Comparison of ENCODE assay signal across 8 mouse cellular contexts in genomic region chr19:46036477-46037242, GRCm38 (mm10). TPM values are rescaled to one million over a fixed set of nuclear protein-coding genes. Genes with fewer than 3 reads are reported as not detected.
DNase-seq lines count a peak whose midpoint lies in the region; ATAC-seq lines count a peak whose summit lies in the region.

No protein-coding gene starts in this region.

- H3K27me3 ChIP-seq in limb, embryonic 10.5 days (ENCODE audit: low read depth, poor library complexity, severe bottlenecking) = no peaks in the 10 kb centered on the region
- no peaks in the 10 kb centered on the region for H3K27me3 ChIP-seq in neural tube, embryonic 12.5 days (replicated peaks)

- DNase-seq in adrenal gland, postnatal 14 days = peak; percentile 55
- DNase-seq in adrenal gland, adult 8-10 months = no peak
- DNase-seq in thymus, postnatal 14 days = peak; percentile 51
- no peak for DNase-seq in thymus, adult 18-20 months
- no peak for DNase-seq in limb, embryonic 10.5 days (ENCODE audit: low spot score)
- DNase-seq in yolk sac, embryonic 10.5 days (ENCODE audit: low spot score) = no peak
- no peak for DNase-seq in natural killer cell, adult 2 months (ENCODE audit: low spot score in 2 of 2)

- ATAC-seq in neural tube, embryonic 12.5 days (ENCODE audit: low FRiP score, low read depth) = no peak

- WGBS in limb, embryonic 10.5 days = 81% methylated on average over 13 of the region's 13 CpGs
- WGBS in neural tube, embryonic 12.5 days = 80% methylated on average over 13 of the region's 13 CpGs

- H3K9ac ChIP-seq in neural tube, embryonic 12.5 days = peak overlapping the region; percentile 98; the same call in 1 of the 2 replicates

- H3K27ac ChIP-seq in limb, embryonic 10.5 days = peak overlapping the region; percentile 97; the same call in 1 of the 2 replicates
- no peak overlapping the region for H3K27ac ChIP-seq in neural tube, embryonic 12.5 days

- H3K9me3 ChIP-seq in limb, embryonic 10.5 days (replicated peaks) = no peaks in the 10 kb centered on the region
- H3K9me3 ChIP-seq in neural tube, embryonic 12.5 days = no peaks in the 10 kb centered on the region

- peak overlapping the region; percentile 92 for H3K4me2 ChIP-seq in neural tube, embryonic 12.5 days (replicated peaks)

- peaks cover 46% of the 10 kb centered on the region for H3K4me1 ChIP-seq in limb, embryonic 10.5 days
- H3K4me1 ChIP-seq in neural tube, embryonic 12.5 days = peaks cover 49% of the 10 kb centered on the region

- H3K36me3 ChIP-seq in limb, embryonic 10.5 days = peaks cover 63% of the 10 kb centered on the region
- peaks cover 48% of the 10 kb centered on the region for H3K36me3 ChIP-seq in neural tube, embryonic 12.5 days

- peak overlapping the region; percentile 96 for H3K4me3 ChIP-seq in limb, embryonic 10.5 days
- H3K4me3 ChIP-seq in neural tube, embryonic 12.5 days = peak overlapping the region; percentile 96

RNA-seq across cellular contexts. Expression of gene Pprc1, which starts 8.0 kb away (rescaled TPM):
- total RNA-seq in adrenal gland, postnatal 14 days (2021) = 32.9 and 33.8 TPM in 2 replicates
- total RNA-seq in adrenal gland, adult 8-10 months (2022) = 10 to 100 TPM; 27.8 to 37.8 (median 34.3) TPM
- polyA plus RNA-seq in limb, embryonic 10.5 days (2016; fragmentation: Nextera tagmentation; extraction: Ambion mirVana) = 63.0 and 73.3 TPM in 2 replicates
- polyA plus RNA-seq in neural tube, embryonic 12.5 days (2016; fragmentation: Nextera tagmentation; extraction: Ambion mirVana) = 25.6 and 26.2 TPM in 2 replicates

RNA-seq across cellular contexts. Expression of gene Ldb1, which starts 8.4 kb away (rescaled TPM):
- 63.1 and 82.7 TPM in 2 replicates for total RNA-seq in adrenal gland, postnatal 14 days (2021)
- total RNA-seq in adrenal gland, adult 8-10 months (2022) = 100 to 1,000 TPM in 2 of 4 experiments, 10 to 100 TPM in 2; 55.5 to 115 (median 89.6) TPM
- 96.4 and 104 TPM in 2 replicates for polyA plus RNA-seq in limb, embryonic 10.5 days (2016; fragmentation: Nextera tagmentation; extraction: Ambion mirVana)
- 139 and 144 TPM in 2 replicates for polyA plus RNA-seq in neural tube, embryonic 12.5 days (2016; fragmentation: Nextera tagmentation; extraction: Ambion mirVana)

RNA-seq across cellular contexts. Expression of gene Hps6, which starts 33.4 kb away (rescaled TPM):
- 10.7 and 11.3 TPM in 2 replicates for total RNA-seq in adrenal gland, postnatal 14 days (2021)
- total RNA-seq in adrenal gland, adult 8-10 months (2022) = 10 to 100 TPM; 13.0 to 25.3 (median 19.9) TPM
- 4.7 and 5.3 TPM in 2 replicates for polyA plus RNA-seq in limb, embryonic 10.5 days (2016; fragmentation: Nextera tagmentation; extraction: Ambion mirVana)
- 4.3 and 5.2 TPM in 2 replicates for polyA plus RNA-seq in neural tube, embryonic 12.5 days (2016; fragmentation: Nextera tagmentation; extraction: Ambion mirVana)

RNA-seq across cellular contexts. Expression of gene Armh3, which starts 38.4 kb away (rescaled TPM):
- total RNA-seq in adrenal gland, postnatal 14 days (2021) = 15.3 and 17.0 TPM in 2 replicates
- total RNA-seq in adrenal gland, adult 8-10 months (2022) = 10 to 100 TPM; 19.0 to 27.7 (median 20.8) TPM
- polyA plus RNA-seq in limb, embryonic 10.5 days (2016; fragmentation: Nextera tagmentation; extraction: Ambion mirVana) = 18.0 and 20.1 TPM in 2 replicates
- 21.2 and 23.0 TPM in 2 replicates for polyA plus RNA-seq in neural tube, embryonic 12.5 days (2016; fragmentation: Nextera tagmentation; extraction: Ambion mirVana)

RNA-seq across cellular contexts. Expression of gene Nolc1, which starts 39.0 kb away (rescaled TPM):
- 59.2 and 62.9 TPM in 2 replicates for total RNA-seq in adrenal gland, postnatal 14 days (2021)
- total RNA-seq in adrenal gland, adult 8-10 months (2022) = 10 to 100 TPM; 43.3 to 47.8 (median 45.5) TPM
- 145 and 186 TPM in 2 replicates for polyA plus RNA-seq in limb, embryonic 10.5 days (2016; fragmentation: Nextera tagmentation; extraction: Ambion mirVana)
- 81.7 and 94.9 TPM in 2 replicates for polyA plus RNA-seq in neural tube, embryonic 12.5 days (2016; fragmentation: Nextera tagmentation; extraction: Ambion mirVana)

Comparison
In these comparisons a context has a peak if more than half of its experiments do, and no peak if none do; other contexts are left out.
1. DNase-seq: peak in adrenal gland, postnatal 14 days (single experiment) and thymus, postnatal 14 days (single experiment); none in adrenal gland, adult 8-10 months (single experiment), thymus, adult 18-20 months (0 of 2), limb, embryonic 10.5 days (single experiment), yolk sac, embryonic 10.5 days (single experiment) and natural killer cell, adult 2 months (0 of 2).